Mouse (Mus musculus): ENCODE measurements around the gene Hadh. TPM values are rescaled to one million over a fixed set of nuclear protein-coding genes. Genes with fewer than 3 reads are reported as not detected.
A peak's percentile ranks its signal among the peaks of the same experiment; 100 is the strongest.

The Hadh gene
- polyA plus RNA-seq, 1 experiment from 2014 or later: 34.1 TPM

DNA sequence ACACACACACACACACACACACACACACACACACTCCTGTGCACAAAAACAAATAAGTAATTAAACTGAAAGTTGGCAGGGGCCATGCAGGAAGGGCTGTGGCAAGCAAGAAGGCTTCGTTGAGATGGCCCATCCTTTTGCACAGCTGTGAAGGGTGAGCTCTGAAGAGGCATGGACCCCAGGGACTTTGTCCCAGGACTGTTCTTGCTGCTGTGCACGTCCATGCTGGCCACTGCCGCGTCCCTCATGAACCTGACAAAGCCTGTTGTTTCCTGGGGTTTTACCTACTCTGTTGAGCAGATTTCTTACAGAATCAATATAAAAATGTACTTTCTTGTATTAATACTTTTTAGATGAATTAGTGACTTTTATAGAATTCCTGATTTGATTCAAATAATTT lies 20.0 kb upstream of the Hadh start:
- H3K27me3 ChIP-seq (replicated peaks; ENCODE audit: control insufficient read depth, insufficient read depth, low read length): no peaks in the 10 kb centered on the region
- no peak overlapping the region for H3K4me3 ChIP-seq (ENCODE audit: low read depth, low read length)
- H3K9ac ChIP-seq (ENCODE audit: low read length): no peak overlapping the region
- no peak for DNase-seq (ENCODE audit: low spot score)
- no peaks in the 10 kb centered on the region for H3K36me3 ChIP-seq (ENCODE audit: control insufficient read depth, insufficient read depth, low read length)
- no peaks in the 10 kb centered on the region for H3K9me3 ChIP-seq (replicated peaks; ENCODE audit: control insufficient read depth, low read length)
- ATAC-seq: no peak
- no peak overlapping the region for H3K27ac ChIP-seq (ENCODE audit: low read depth, low read length)
- WGBS: 78% methylated on average over 4 of the region's 4 CpGs
- no peaks in the 10 kb centered on the region for H3K4me1 ChIP-seq (ENCODE audit: control insufficient read depth, insufficient read depth, low read length)
- no peak overlapping the region for H3K4me2 ChIP-seq (ENCODE audit: low read length)

DNA sequence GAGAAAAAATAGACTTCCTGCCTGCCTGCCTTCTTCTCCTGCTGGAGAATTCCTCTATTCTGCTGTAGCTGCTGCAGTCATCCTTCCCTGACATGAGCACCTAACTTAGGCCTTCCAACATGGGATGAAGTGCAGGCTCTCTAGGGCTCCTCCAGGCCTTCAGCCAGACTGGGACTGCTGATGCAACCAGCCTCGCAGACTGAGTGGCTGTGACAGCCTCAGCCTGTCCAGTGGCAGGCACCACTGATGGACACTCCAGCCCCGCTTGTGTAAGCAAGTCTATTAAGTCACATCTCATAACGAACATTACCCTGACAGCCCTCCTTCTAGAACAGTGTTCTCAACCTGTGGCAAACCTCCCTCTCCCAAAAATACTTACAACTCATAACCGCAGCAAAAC lies 2.2 kb upstream of the Hadh start:
- H3K4me2 ChIP-seq (ENCODE audit: low read length): no peak overlapping the region
- no peaks in the 10 kb centered on the region for H3K36me3 ChIP-seq (ENCODE audit: control insufficient read depth, insufficient read depth, low read length)
- H3K4me3 ChIP-seq (ENCODE audit: low read depth, low read length): no peak overlapping the region
- H3K9ac ChIP-seq (ENCODE audit: low read length): no peak overlapping the region
- DNase-seq (ENCODE audit: low spot score): no peak
- H3K9me3 ChIP-seq (replicated peaks; ENCODE audit: control insufficient read depth, low read length): no peaks in the 10 kb centered on the region
- 92% methylated on average over 4 of the region's 4 CpGs for WGBS
- H3K27ac ChIP-seq (ENCODE audit: low read depth, low read length): no peak overlapping the region
- H3K4me1 ChIP-seq (ENCODE audit: control insufficient read depth, insufficient read depth, low read length): 0 out of 2 replicates have a peak, but pooled peaks cover 5% of the 10 kb centered on the region
- no peaks in the 10 kb centered on the region for H3K27me3 ChIP-seq (replicated peaks; ENCODE audit: control insufficient read depth, insufficient read depth, low read length)
- no peak for ATAC-seq

GRCm38 (mm10) chr3:131272374-131273100 lies 636 bp upstream of the Hadh start:
- Histone ChIP-seq H3K9me3 (replicated peaks; ENCODE audit: control insufficient read depth, low read length) (no peaks in the 10 kb centered on the region), H3K9ac (ENCODE audit: low read length) (peak overlapping the region; percentile 70; the same call in 1 of the 2 replicates), H3K36me3 (ENCODE audit: control insufficient read depth, insufficient read depth, low read length) (no peaks in the 10 kb centered on the region), H3K4me3 (ENCODE audit: low read depth, low read length) (peak overlapping the region; percentile 60), H3K27me3 (replicated peaks; ENCODE audit: control insufficient read depth, insufficient read depth, low read length) (no peaks in the 10 kb centered on the region), H3K27ac (ENCODE audit: low read depth, low read length) (no peak overlapping the region), H3K4me2 (ENCODE audit: low read length) (peak overlapping the region; percentile 84), H3K4me1 (ENCODE audit: control insufficient read depth, insufficient read depth, low read length) (0 out of 2 replicates have a peak, but pooled peaks cover 5% of the 10 kb centered on the region)
- WGBS: 65% methylated on average over 10 of the region's 10 CpGs
- no peak for ATAC-seq
- no peak for DNase-seq (ENCODE audit: low spot score)

- Histone ChIP-seq H3K27me3 (replicated peaks; ENCODE audit: control insufficient read depth, insufficient read depth, low read length) (no peaks in the 10 kb centered on the region), H3K9me3 (replicated peaks; ENCODE audit: control insufficient read depth, low read length) (no peaks in the 10 kb centered on the region), H3K9ac (ENCODE audit: low read length) (peak overlapping the region; percentile 70; the same call in 1 of the 2 replicates), H3K27ac (ENCODE audit: low read depth, low read length) (no peak overlapping the region), H3K4me1 (ENCODE audit: control insufficient read depth, insufficient read depth, low read length) (0 out of 2 replicates have a peak, but pooled peaks cover 5% of the 10 kb centered on the region), H3K36me3 (ENCODE audit: control insufficient read depth, insufficient read depth, low read length) (no peaks in the 10 kb centered on the region), H3K4me3 (ENCODE audit: low read depth, low read length) (peak overlapping the region; percentile 60), H3K4me2 (ENCODE audit: low read length) (peak overlapping the region; percentile 84)
- DNase-seq (ENCODE audit: low spot score) (peak; percentile 38), ATAC-seq (0 out of 2 replicates have a peak, but pooled peaks have one; percentile 18)
- WGBS: 6% methylated on average over 8 of the region's 8 CpGs
Observed at GRCm38 (mm10) chr3:131271157-131271556, 744 bp downstream of the Hadh start.

DNA sequence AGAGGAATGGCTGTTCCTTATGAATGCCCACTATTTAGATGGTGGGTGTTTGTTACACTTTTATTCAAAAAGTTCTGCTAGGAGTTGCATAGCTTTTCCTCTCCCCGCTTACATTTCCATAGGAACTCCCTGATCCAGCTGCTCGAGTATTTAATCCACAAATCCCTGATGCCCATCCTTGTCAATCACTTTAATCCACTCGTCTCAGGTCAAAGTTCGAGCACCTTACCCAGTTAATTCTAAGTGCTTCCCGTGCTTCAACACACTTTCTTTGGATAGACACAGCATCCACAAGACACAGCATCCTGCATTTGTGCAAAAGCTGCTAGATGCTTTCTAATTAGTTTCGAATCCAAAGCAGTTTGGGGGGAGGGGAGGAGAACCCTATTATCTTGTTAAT lies 1.5 kb downstream of the Hadh start:
- Histone ChIP-seq H3K4me2 (ENCODE audit: low read length) (peak overlapping the region; percentile 84; the same call in 1 of the 2 replicates), H3K9ac (ENCODE audit: low read length) (no peak overlapping the region), H3K4me1 (ENCODE audit: control insufficient read depth, insufficient read depth, low read length) (0 out of 2 replicates have a peak, but pooled peaks cover 5% of the 10 kb centered on the region), H3K27ac (ENCODE audit: low read depth, low read length) (no peak overlapping the region), H3K36me3 (ENCODE audit: control insufficient read depth, insufficient read depth, low read length) (no peaks in the 10 kb centered on the region), H3K9me3 (replicated peaks; ENCODE audit: control insufficient read depth, low read length) (no peaks in the 10 kb centered on the region), H3K4me3 (ENCODE audit: low read depth, low read length) (no peak overlapping the region), H3K27me3 (replicated peaks; ENCODE audit: control insufficient read depth, insufficient read depth, low read length) (no peaks in the 10 kb centered on the region)
- ATAC-seq (no peak), DNase-seq (ENCODE audit: low spot score) (peak; percentile 6)
- WGBS: 17% methylated on average over 6 of the region's 6 CpGs

DNA sequence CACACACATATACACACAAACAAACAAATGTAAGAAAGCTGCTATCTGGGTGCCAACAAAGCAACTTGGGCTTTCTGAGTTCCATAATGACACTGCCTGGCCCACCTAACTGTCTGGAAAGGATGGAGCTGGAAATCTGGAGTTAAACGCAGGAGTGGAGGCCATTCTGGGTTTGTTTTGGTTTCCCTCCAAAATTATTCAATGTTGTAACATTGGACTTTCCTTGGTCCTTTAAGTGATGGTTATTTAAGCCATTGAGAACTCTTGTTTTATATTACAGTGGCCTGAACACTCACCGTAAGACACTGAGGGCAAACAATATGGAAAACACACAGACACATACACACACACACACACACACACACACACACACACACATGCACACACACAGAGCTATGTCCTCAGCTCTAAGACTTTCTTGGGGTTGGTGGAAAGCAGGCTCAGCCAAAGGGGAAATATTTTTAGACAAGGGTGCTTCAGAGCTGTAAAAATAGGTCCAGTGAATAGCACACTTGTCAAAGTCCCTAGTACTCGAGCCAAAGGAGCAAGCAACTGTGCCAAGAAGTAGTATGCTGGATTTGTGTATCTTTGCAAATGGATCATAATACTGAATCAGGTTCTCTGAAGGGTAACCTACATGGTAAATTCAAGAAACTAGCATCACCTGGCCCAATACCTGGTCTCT lies 5.4 kb downstream of the Hadh start:
- Histone ChIP-seq H3K4me1 (ENCODE audit: control insufficient read depth, insufficient read depth, low read length) (0 out of 2 replicates have a peak, but pooled peaks cover 5% of the 10 kb centered on the region), H3K27ac (ENCODE audit: low read depth, low read length) (no peak overlapping the region), H3K36me3 (ENCODE audit: control insufficient read depth, insufficient read depth, low read length) (no peaks in the 10 kb centered on the region), H3K9me3 (replicated peaks; ENCODE audit: control insufficient read depth, low read length) (no peaks in the 10 kb centered on the region), H3K4me3 (ENCODE audit: low read depth, low read length) (no peak overlapping the region), H3K4me2 (ENCODE audit: low read length) (no peak overlapping the region), H3K9ac (ENCODE audit: low read length) (no peak overlapping the region), H3K27me3 (replicated peaks; ENCODE audit: control insufficient read depth, insufficient read depth, low read length) (no peaks in the 10 kb centered on the region)
- DNase-seq (ENCODE audit: low spot score): no peak
- no peak for ATAC-seq
- 82% methylated on average over 3 of the region's 3 CpGs for WGBS

DNA sequence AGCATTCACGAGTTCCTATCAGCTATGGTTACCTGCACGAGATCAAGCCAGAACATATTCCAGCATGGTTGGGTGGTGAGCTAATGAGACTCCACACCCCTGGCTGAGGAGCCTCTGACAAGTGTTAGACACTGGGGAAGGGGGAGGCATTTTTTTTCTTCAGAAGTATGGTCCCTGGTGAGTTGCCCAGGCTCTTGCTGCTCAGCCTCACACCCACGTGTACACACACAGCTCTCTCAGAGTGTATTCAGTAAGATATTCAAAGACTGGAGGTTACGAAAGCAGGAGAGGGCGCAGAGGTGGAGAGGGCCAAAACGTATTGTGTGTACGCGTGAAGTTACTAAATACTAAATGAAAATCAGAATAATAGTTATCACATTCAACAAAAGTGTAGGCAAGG lies 6.4 kb downstream of the Hadh start:
- H3K9ac ChIP-seq (ENCODE audit: low read length): no peak overlapping the region
- DNase-seq (ENCODE audit: low spot score) (no peak), ATAC-seq (no peak)
- WGBS: 89% methylated on average over 8 of the region's 8 CpGs
- H3K36me3 ChIP-seq (ENCODE audit: control insufficient read depth, insufficient read depth, low read length): no peaks in the 10 kb centered on the region
- no peak overlapping the region for H3K4me2 ChIP-seq (ENCODE audit: low read length)
- H3K27ac ChIP-seq (ENCODE audit: low read depth, low read length): no peak overlapping the region
- H3K9me3 ChIP-seq (replicated peaks; ENCODE audit: control insufficient read depth, low read length): no peaks in the 10 kb centered on the region
- H3K4me3 ChIP-seq (ENCODE audit: low read depth, low read length): no peak overlapping the region
- no peaks in the 10 kb centered on the region for H3K4me1 ChIP-seq (ENCODE audit: control insufficient read depth, insufficient read depth, low read length)
- H3K27me3 ChIP-seq (replicated peaks; ENCODE audit: control insufficient read depth, insufficient read depth, low read length): no peaks in the 10 kb centered on the region

- Histone ChIP-seq H3K4me1 (ENCODE audit: control insufficient read depth, insufficient read depth, low read length) (no peaks in the 10 kb centered on the region), H3K27ac (ENCODE audit: low read depth, low read length) (no peak overlapping the region), H3K4me3 (ENCODE audit: low read depth, low read length) (no peak overlapping the region), H3K9me3 (replicated peaks; ENCODE audit: control insufficient read depth, low read length) (no peaks in the 10 kb centered on the region), H3K27me3 (replicated peaks; ENCODE audit: control insufficient read depth, insufficient read depth, low read length) (no peaks in the 10 kb centered on the region), H3K9ac (ENCODE audit: low read length) (no peak overlapping the region), H3K36me3 (ENCODE audit: control insufficient read depth, insufficient read depth, low read length) (no peaks in the 10 kb centered on the region), H3K4me2 (ENCODE audit: low read length) (no peak overlapping the region)
- no peak for ATAC-seq
- no peak for DNase-seq (ENCODE audit: low spot score)
- 86% methylated on average over 15 of the region's 15 CpGs for WGBS
Observed at GRCm38 (mm10) chr3:131263766-131264486, 8.0 kb downstream of the Hadh start.
